Mouse (Mus musculus): ENCODE data around the gene Slc39a1.
"Not testable (repeated sequence)": the region's sequence is repeated elsewhere in the genome, so short reads cannot be mapped to it uniquely, and the experiment has no call there.

Slc39a1 gene

DNA sequence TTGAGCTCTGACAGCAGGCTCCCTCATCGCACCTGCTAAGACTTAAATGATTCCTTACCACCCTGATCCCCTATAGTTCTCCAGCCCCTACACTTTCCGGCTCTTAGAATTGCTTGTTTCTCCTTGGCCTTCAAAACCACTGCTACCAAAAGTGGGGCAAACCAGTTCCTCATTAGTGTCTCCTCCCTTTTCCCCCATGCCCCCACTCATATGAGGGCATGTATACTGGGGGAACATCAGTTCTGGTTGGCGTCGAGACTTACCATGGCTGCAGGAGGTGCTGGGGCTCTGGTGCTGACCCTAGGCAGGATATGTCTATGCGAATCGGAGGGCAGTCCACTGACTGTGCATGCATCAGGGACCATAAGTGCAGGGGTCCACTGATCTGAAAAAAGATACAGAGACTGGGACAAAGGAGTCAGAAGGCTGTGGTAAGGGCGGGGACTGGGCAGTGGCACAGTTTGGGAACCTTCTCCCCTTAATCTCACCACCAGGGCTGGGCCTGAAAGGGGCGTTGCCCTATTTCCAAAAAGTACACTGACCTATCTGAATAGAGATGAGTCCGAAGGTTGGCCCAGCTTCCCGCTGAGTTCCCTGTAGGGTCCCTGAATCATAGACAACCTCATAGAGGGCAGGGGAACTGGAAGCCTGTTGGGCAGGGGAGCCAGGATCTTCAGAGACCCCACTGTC is 6.2 kb upstream of the Slc39a1 start:
- no peak for DNase-seq

DNA sequence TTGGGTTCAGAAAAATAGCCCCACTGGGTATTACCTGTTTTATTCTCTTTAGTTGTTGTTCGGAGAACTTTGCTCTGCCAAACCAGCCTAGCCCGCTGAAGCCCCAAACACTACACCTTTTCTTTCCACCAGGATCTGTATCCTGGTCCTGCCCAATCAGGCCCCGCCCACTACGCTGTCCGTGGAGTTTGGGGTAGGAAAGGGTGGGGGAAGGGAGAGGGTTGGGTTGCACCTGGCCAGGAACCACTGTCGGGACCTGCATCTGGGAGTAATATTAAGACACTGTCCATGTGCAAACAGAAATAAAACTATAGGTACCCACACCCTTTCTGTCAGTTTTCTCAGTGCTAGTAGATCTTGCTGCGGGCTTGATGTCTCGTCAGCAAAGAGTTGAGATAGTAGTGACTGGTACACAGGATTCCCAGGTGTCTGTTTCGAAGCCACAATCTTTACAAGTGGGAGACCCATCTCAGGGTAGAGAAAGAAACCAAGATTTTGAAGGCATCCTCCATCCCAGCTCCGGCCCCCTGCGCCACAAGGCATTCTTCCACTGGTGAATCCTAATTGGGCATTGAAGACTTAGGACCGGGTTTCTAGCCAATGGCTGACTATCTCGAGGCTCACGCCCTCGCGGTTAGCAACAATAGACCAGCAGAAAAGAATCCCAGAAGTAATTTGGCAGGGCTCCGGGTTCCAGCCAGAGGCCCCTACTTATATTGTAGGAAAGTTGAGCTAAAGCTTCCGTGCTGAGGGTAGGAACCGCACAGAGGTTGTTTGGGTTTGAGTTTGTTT is 4.8 kb upstream of the Slc39a1 start, which contains the start of gene Creb3l4:
Gene Creb3l4, minus strand, starts transcription at position 529 of the 792 bp plus-strand sequence.
- DNase-seq, result peak; percentile 69

- no peak for DNase-seq
These were observed 2.6 kb upstream of the Slc39a1 start for GRCm38 (mm10) chr3:90245406-90245805.

DNA sequence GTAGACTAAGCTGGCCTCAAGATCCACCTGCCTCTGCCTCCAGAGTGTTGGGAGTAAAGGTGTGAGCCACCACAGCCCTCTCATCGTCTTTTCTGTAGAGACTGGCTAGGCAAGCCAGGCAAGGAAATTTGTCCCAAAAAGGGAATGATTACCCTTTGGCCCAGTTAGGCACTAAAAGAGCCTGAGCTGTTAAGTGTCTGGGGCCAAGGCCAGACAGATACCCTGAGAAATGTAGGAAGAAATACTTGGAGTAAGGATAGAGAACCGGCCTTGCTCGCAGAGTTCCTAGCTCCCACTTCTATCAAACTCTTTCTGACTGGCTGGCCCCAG is 377 bp upstream of the Slc39a1 start:
- no peak for DNase-seq

DNA sequence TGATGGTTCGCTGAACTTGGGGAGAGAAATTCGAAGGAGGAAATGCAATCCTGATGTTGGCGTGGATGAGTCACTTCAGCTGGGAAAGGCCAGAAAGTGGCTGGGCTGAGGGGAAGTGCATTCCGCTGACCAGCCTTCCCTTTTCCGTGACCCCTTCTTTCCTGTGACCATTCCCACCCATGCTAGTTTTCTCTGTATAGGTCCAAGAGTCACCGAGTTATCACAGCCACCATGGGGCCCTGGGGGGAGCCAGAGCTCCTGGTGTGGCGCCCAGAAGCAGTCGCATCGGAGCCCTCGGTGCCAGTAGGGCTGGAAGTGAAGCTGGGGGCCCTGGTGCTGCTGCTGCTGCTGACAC is 751 bp downstream of the Slc39a1 start:
- peak; percentile 63 for DNase-seq

GRCm38 (mm10) chr3:90250791-90251190 is 2.8 kb downstream of the Slc39a1 start:
- DNase-seq, result no peak

DNA sequence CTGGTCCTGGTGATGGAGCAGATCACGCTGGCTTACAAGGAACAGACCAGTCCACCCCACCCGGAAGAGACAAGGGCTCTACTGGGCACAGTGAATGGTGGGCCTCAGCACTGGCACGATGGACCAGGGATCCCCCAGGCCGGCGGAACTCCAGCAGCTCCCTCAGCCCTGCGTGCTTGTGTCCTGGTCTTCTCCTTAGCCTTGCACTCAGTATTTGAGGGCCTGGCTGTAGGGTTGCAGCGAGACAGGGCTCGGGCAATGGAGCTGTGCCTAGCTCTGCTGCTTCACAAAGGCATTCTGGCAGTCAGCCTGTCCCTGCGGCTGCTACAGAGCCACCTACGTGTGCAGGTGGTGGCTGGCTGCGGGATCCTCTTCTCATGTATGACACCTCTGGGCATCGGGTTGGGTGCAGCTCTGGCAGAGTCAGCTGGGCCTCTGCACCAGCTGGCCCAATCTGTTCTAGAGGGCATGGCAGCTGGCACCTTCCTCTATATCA is 3.8 kb downstream of the Slc39a1 start:
- not testable (repeated sequence) for DNase-seq

GRCm38 (mm10) chr3:90252659-90253058 is 4.7 kb downstream of the Slc39a1 start:
- DNase-seq, result not testable (repeated sequence)

DNA sequence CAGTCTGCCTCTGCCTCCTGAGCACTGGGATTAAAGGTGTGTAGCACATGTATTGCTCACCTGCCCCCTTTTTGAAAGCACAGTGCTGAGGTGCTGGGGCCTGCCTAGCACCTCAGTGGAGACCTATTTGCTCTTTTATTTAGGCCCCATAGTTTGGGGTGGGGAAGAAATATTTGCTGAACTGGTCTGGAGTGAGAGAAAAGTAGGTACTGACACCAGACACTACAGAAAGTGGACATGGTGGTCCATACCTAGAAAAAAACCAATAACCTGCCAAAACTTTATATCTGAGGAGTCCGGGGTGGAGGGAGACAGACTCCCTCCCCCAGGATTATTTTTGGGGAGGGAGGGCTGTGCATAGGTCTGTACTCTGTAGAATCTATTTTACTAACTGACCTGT is 5.2 kb downstream of the Slc39a1 start:
- not testable (repeated sequence) for DNase-seq

DNA sequence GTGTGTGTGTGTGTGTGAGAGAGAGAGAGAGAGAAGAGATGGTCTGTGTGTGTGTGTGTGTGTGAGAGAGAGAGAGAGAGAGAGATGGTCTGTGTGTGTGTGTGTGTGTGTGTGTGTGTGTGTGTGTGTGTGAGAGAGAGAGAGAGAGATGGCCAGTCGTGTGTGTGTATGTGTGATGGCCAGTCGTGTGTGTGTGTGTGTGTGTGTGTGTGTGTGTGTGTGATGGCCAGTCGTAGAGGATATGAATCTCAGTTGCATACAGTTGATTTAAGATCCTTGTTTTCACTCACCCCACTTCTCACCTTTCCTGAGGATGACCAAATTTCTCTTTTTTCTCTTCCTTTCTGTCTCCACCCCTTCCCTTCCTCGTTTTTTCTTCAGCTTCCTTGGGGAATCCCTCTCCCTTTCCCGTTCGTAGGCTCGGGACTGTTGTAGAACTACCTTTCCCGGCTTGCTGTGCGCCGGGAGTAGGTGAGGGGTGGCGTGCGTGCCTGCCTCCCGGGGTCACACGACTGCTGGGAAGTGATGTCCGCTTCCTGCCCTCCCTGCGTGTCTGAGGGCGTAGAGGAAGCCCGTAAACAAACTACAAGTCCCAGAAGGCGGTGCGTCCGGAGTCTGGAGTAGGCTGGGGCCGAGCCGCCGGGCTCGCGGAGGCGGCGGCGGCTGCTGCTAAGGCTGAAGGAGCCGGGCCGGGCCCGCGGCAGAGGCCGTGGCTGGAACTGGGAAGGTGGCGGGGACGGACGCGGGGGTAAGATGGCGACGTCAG is 5.9 kb downstream of the Slc39a1 start, which contains the start of gene Crtc2:
Gene Crtc2, plus strand, starts transcription at position 511 of the 766 bp plus-strand sequence.
- peak; percentile 97 for DNase-seq

DNA sequence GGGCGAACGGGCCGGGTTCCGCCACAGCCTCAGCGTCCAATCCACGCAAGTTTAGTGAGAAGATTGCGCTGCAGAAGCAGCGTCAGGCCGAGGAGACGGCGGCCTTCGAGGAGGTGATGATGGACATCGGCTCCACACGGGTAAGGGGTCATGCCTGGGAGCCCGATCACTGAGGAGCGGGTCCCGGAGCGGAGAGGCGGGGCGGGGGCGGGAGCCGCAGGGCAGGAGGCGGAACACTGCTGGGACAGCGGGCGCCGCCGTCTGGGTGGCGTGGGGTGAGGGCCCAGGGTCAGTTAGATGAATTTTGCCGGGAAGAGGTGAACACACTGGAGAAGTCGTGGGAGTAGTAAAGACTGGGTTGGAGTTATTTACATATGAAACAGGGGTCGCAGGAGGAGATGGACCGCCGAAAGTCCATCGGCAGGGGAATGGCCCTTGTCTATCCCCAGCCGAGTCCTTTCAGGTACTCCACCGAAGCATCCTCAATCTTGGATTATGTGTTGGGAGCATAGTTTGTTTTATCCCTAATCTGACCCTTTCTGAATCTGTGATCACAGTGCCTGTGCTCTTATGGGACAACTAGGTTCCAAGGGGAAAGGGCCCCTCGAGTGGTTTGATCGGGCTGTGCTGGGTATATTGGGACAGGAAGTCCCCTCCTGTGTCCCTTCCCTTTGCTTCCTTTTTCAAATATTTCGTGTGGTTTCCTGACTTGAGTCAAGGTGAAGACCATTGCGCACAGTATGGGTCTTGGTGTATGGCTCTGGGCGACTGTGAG is 6.6 kb downstream of the Slc39a1 start:
- DNase-seq, result peak; percentile 77

GRCm38 (mm10) chr3:90255194-90255565 is 7.2 kb downstream of the Slc39a1 start:
- no peak for DNase-seq

DNA sequence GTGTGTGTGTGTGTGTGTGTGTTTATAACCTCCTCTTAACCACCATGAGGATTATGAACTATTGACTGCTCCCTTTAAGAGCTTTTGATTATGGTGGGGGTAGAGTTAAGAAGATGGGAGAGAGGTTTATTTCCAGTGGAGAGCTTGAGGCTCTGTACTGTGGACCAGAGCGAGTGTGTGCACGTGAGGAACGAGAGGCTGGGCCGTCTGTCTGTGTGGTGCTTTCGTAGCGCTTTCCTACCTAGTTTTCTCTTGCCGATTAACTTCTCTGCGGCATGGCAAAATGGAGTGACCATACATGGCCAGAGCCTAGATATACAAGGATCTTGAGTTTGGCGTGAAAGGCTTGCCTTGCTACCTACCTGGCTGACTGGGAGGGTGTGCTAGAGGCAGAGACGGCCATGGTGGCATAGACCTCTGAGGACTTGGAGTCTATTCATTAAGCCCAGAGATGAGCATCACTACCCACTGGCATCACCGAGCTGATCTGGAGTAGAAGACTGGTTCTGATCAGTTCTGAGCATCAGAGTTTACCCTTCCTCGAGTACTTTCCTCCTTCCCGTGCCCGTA is 7.9 kb downstream of the Slc39a1 start:
- no peak for DNase-seq

DNA sequence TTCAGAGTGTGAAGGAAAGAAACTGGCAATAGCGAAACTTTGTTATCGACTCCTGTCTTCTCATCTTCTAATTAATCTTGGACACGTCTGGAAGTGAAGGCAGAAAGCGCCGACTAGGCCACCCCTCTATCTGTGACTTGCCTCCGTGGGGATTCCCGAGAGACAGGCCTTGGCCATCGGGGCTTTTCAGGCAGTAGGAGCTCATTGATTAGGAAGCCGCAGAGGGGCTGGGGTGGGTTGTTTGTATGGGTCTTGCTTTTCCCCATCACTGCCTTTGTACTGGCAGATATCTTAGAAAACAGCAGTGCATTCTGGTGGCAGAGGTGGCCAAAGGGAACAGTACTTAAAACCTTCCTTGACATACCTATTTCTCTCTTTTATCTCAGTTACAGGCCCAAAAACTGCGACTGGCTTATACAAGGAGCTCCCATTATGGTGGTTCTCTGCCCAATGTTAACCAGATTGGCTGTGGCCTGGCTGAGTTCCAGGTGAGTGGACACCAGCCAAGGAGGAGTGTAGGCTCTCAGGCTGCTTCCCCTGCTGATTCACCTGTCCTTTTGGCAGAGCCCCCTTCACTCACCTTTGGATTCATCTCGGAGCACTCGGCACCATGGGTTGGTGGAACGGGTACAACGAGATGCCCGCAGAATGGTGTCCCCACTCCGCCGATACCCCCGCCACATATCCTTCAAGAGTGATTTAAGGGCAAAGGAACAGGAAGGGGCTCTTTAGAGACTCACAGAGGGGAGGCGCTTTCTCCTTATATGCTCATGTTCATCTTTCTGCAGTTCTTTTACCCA is 9.0 kb downstream of the Slc39a1 start:
- DNase-seq, result peak; percentile 56

GRCm38 (mm10) chr3:90258521-90258920 is 10.5 kb downstream of the Slc39a1 start:
- DNase-seq, result no peak

DNA sequence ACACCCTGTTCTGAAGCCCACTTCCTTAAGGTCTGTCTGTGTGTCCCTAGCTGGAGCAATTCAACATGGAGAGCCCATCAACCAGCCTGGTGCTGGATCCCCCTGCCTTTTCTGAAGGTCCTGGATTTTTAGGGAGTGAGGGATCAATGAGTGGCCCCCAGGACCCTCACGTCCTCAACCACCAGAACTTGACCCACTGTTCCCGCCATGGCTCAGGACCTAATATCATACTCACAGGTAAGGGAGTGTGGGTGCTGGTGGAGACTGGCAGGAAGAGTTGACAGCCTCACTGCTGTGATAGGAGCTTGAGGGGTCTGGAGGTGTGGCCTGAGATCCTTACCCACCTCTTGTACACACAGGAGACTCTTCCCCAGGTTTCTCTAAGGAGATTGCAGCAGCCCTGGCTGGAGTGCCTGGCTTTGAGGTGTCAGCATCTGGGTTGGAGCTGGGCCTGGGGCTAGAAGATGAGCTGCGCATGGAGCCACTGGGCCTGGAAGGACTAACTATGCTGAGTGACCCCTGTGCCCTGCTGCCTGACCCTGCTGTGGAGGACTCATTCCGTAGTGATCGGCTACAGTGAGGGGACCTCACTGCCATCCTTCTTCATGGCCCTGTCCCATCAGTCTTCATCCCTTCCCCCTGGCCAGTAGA is 15.3 kb downstream of the Slc39a1 start:
- no peak for DNase-seq

GRCm38 (mm10) chr3:90264687-90265033 is 16.7 kb downstream of the Slc39a1 start:
- no peak for DNase-seq

GRCm38 (mm10) chr3:90265034-90265931 is 17.3 kb downstream of the Slc39a1 start, which contains the start of gene Dennd4b:
Gene Dennd4b, plus strand, starts transcription at chr3:90265185.
- DNase-seq, result peak; percentile 96

DNA sequence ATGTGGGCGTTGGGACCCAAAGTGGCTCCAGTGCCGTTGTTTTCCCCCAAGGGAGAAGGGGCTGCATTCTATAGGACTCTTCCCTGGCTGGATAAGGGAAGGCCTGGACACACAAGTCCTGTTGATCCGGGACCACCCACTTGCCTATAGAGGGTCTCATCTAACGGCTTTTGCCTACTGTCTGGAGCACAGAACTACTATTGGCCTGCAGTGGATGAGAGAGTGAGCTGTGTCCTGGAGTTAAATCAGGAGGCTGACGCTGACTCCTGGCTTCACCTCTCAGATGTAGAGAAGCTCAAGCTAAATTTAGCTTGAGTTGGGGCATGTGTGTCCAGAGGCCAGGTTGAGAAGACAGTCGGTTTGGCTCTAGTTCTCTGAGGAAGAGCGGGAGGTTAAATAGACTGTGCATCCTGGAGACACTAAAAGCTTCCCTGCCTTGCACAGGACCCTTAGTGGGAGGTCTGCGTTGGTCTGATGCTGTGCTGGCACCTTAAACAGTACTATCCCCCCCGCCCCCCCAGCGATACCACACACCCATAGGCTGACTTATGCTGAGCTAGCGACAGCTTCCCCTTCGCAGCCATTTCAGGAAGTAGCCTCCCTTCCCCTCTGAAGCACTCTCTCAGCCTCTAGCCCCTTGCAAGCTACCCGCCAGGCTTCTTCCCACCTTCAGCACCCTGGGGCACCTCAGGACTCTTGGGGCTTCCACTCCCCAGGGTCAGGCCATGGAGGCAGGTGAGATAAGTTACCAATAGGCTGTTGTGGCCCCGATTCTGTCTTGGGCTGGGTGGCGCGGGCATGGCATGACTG is 18.2 kb downstream of the Slc39a1 start:
- no peak for DNase-seq
